Mouse (Mus musculus) MEL (cell line): Measurements from ENCODE around the gene Klhdc3. TPM values are rescaled to one million over a fixed set of nuclear protein-coding genes. Genes with fewer than 3 reads are reported as not detected.
A peak's percentile ranks its signal among the peaks of the same experiment; 100 is the strongest.

Experiments
- DNase-seq: peaks from one replicate; pipeline ENCODE4 v3.0.0; 2011; ENCODE audit warnings: low read depth, low spot score
- H3K27ac ChIP-seq: 2 replicates; pipeline ENCODE4 v1.5.1; 2012; ENCODE audit warnings: low read depth, mild to moderate bottlenecking, control low read depth, low read length, moderate library complexity; ENCODE audit not compliant: control insufficient read depth
- H3K27me3 ChIP-seq, 2 experiments: fragments of 150-350 bp in 1 of 2; sonication (generic) in 1 of 2; 2 replicates each; pipeline ENCODE4 v1.6.1; 2012; ENCODE audit warnings: low read length in 2 of 2, mild to moderate bottlenecking in 2 of 2, improper control_type of control experiment in 1 of 2, moderate library complexity in 1 of 2; ENCODE audit not compliant: insufficient read depth in 2 of 2, control insufficient read depth in 1 of 2
- H3K36me3 ChIP-seq, 2 experiments: 2 replicates each; pipeline ENCODE4 v1.6.1; 2012 to 2014; ENCODE audit warnings: low read length in 2 of 2, improper control_type of control experiment in 1 of 2, inconsistent platforms in 1 of 2, mild to moderate bottlenecking in 1 of 2; ENCODE audit not compliant: insufficient read depth in 2 of 2, control insufficient read depth in 1 of 2
- H3K4me1 ChIP-seq, 2 experiments: fragments of 150-350 bp in 1 of 2; sonication (generic) in 1 of 2; 2 replicates each; pipeline ENCODE4 v1.6.1; 2012; ENCODE audit warnings: low read length in 2 of 2, improper control_type of control experiment in 1 of 2, mild to moderate bottlenecking in 1 of 2; ENCODE audit not compliant: insufficient read depth in 2 of 2, control insufficient read depth in 1 of 2
- H3K4me3 ChIP-seq, 2 experiments: fragments of 150-350 bp in 1 of 2; sonication (generic) in 1 of 2; 2 replicates each; pipeline ENCODE4 v1.5.1; 2012; ENCODE audit warnings: low read depth in 2 of 2, low read length in 2 of 2, mild to moderate bottlenecking in 2 of 2, moderate library complexity in 2 of 2, control low read depth in 1 of 2, improper control_type of control experiment in 1 of 2; ENCODE audit not compliant: control insufficient read depth in 1 of 2, insufficient read depth in 1 of 2
- H3K79me2 ChIP-seq: 2 replicates; pipeline ENCODE4 v1.6.1; 2012; ENCODE audit warnings: mild to moderate bottlenecking, low read length, moderate library complexity; ENCODE audit not compliant: control insufficient read depth, poor library complexity, insufficient read depth
- H3K9ac ChIP-seq: 2 replicates; pipeline ENCODE4 v1.6.1; 2012; ENCODE audit warnings: low read depth, mild to moderate bottlenecking, control low read depth, low read length, moderate library complexity; ENCODE audit not compliant: control insufficient read depth, poor library complexity, severe bottlenecking
- H3K9me3 ChIP-seq: fragments of 150-350 bp; sonication (generic); replicated peaks from 2 replicates; pipeline ENCODE4 v1.6.1; 2012; ENCODE audit warnings: mild to moderate bottlenecking, low read length, improper control_type of control experiment, moderate library complexity; ENCODE audit not compliant: insufficient read depth
- BHLHE40 ChIP-seq: IDR thresholded peaks from 2 replicates; pipeline ENCODE4 v1.6.1; 2012; ENCODE audit warnings: low read depth, mild to moderate bottlenecking, inconsistent platforms, low read length, improper control_type of control experiment, borderline replicate concordance
- CHD1 ChIP-seq: IDR thresholded peaks from 2 replicates; pipeline ENCODE4 v1.6.1; 2012; ENCODE audit warnings: low read depth, mild to moderate bottlenecking, inconsistent platforms, low read length, improper control_type of control experiment
- CHD2 ChIP-seq: IDR thresholded peaks from 2 replicates; pipeline ENCODE4 v1.6.1; 2011; ENCODE audit warnings: low read length, improper control_type of control experiment
- CTCF ChIP-seq, 3 experiments: IDR thresholded peaks in 2 of 3; conservative IDR thresholded peaks in 1 of 3; 2 replicates each; pipeline ENCODE4 v1.5.1; 2011 to 2012; ENCODE audit warnings: low read length in 3 of 3, low read depth in 2 of 3, mild to moderate bottlenecking in 2 of 3, improper control_type of control experiment in 1 of 3, inconsistent platforms in 1 of 3, mixed read lengths in 1 of 3, moderate library complexity in 1 of 3; ENCODE audit not compliant: control insufficient read depth in 1 of 3, insufficient read depth in 1 of 3, poor library complexity in 1 of 3, severe bottlenecking in 1 of 3
- ELF1 ChIP-seq: IDR thresholded peaks from 2 replicates; pipeline ENCODE4 v1.6.1; 2014; ENCODE audit warnings: low read depth, mild to moderate bottlenecking, inconsistent platforms, low read length, improper control_type of control experiment, moderate library complexity
- EP300 ChIP-seq, 2 experiments: IDR thresholded peaks; 2 replicates each; pipeline ENCODE4 v1.6.1; 2011; ENCODE audit warnings: improper control_type of control experiment in 2 of 2, low read length in 2 of 2, low read depth in 1 of 2, mild to moderate bottlenecking in 1 of 2
- GABPA ChIP-seq: IDR thresholded peaks from 2 replicates; pipeline ENCODE4 v1.6.1; 2012; ENCODE audit warnings: low read depth, mild to moderate bottlenecking, inconsistent platforms, low read length, improper control_type of control experiment, moderate library complexity
- JUND ChIP-seq: IDR thresholded peaks from 2 replicates; pipeline ENCODE4 v1.6.1; 2011; ENCODE audit warnings: low read depth, mild to moderate bottlenecking, improper control_type of control experiment, low read length
- MAFK ChIP-seq: IDR thresholded peaks from 2 replicates; pipeline ENCODE4 v1.6.1; 2011; ENCODE audit warnings: low read depth, mild to moderate bottlenecking, low read length, improper control_type of control experiment, borderline replicate concordance
- MAX ChIP-seq: IDR thresholded peaks from 2 replicates; pipeline ENCODE4 v1.6.1; 2011; ENCODE audit warnings: low read length, improper control_type of control experiment
- MAZ ChIP-seq: IDR thresholded peaks from 2 replicates; pipeline ENCODE4 v1.6.1; 2012; ENCODE audit warnings: low read depth, mild to moderate bottlenecking, inconsistent platforms, low read length, improper control_type of control experiment
- MXI1 ChIP-seq: IDR thresholded peaks from 2 replicates; pipeline ENCODE4 v1.6.1; 2011; ENCODE audit warnings: mild to moderate bottlenecking, low read depth, low read length, improper control_type of control experiment
- MYC ChIP-seq: IDR thresholded peaks from 2 replicates; pipeline ENCODE4 v1.6.1; 2011; ENCODE audit warnings: low read depth, mild to moderate bottlenecking, low read length, improper control_type of control experiment, moderate library complexity
- NELFE ChIP-seq: IDR thresholded peaks from 2 replicates; pipeline ENCODE4 v1.6.1; 2011; ENCODE audit warnings: low read depth, low read length, improper control_type of control experiment
- NRF1 ChIP-seq: IDR thresholded peaks from 2 replicates; pipeline ENCODE4 v1.6.1; 2014; ENCODE audit warnings: low read depth, mild to moderate bottlenecking, inconsistent platforms, low read length, improper control_type of control experiment, moderate library complexity; ENCODE audit not compliant: poor library complexity, insufficient read depth, severe bottlenecking
- POLR2A ChIP-seq, 2 experiments: IDR thresholded peaks; 2 replicates each; pipeline ENCODE4 v1.6.1; 2011 to 2012; ENCODE audit warnings: low read length in 2 of 2, mild to moderate bottlenecking in 2 of 2, control low read depth in 1 of 2, improper control_type of control experiment in 1 of 2, low read depth in 1 of 2, moderate library complexity in 1 of 2; ENCODE audit not compliant: control insufficient read depth in 1 of 2, insufficient read depth in 1 of 2, poor library complexity in 1 of 2
- POLR2AphosphoS5 ChIP-seq: IDR thresholded peaks from 2 replicates; pipeline ENCODE4 v1.6.1; 2012; ENCODE audit warnings: low read depth, borderline replicate concordance, mild to moderate bottlenecking, inconsistent platforms, low read length, moderate library complexity, mixed read lengths
- RAD21 ChIP-seq: IDR thresholded peaks from 2 replicates; pipeline ENCODE4 v1.6.1; 2011; ENCODE audit warnings: mild to moderate bottlenecking, low read depth, low read length, improper control_type of control experiment
- SIN3A ChIP-seq: IDR thresholded peaks from 2 replicates; pipeline ENCODE4 v1.6.1; 2012; ENCODE audit warnings: low read length, improper control_type of control experiment, inconsistent platforms
- SMC3 ChIP-seq: IDR thresholded peaks from 2 replicates; pipeline ENCODE4 v1.6.1; 2011; ENCODE audit warnings: low read depth, low read length, improper control_type of control experiment
- TBP ChIP-seq: IDR thresholded peaks from 2 replicates; pipeline ENCODE4 v1.8.0; 2011; ENCODE audit warnings: low read depth, low read length, improper control_type of control experiment
- USF1 ChIP-seq: IDR thresholded peaks from 2 replicates; pipeline ENCODE4 v1.6.1; 2014; ENCODE audit warnings: low read depth, mild to moderate bottlenecking, inconsistent platforms, low read length, improper control_type of control experiment, moderate library complexity
- USF2 ChIP-seq, 2 experiments: IDR thresholded peaks; 2 replicates each; pipeline ENCODE4 v1.6.1; 2011 to 2012; ENCODE audit warnings: improper control_type of control experiment in 2 of 2, low read length in 2 of 2, borderline replicate concordance in 1 of 2, inconsistent platforms in 1 of 2, low read depth in 1 of 2, mild to moderate bottlenecking in 1 of 2; ENCODE audit not compliant: insufficient read depth in 1 of 2
- ZC3H11A ChIP-seq: IDR thresholded peaks from 2 replicates; pipeline ENCODE4 v1.6.1; 2012; ENCODE audit warnings: low read depth, mild to moderate bottlenecking, inconsistent platforms, low read length, improper control_type of control experiment
- ZMIZ1 ChIP-seq: IDR thresholded peaks from 2 replicates; pipeline ENCODE4 v1.6.1; 2012; ENCODE audit warnings: low read depth, mild to moderate bottlenecking, inconsistent platforms, low read length, improper control_type of control experiment, moderate library complexity
- ZNF384 ChIP-seq: IDR thresholded peaks from 2 replicates; pipeline ENCODE4 v1.6.1; 2012; ENCODE audit warnings: low read depth, mild to moderate bottlenecking, inconsistent platforms, low read length, improper control_type of control experiment
- polyA plus RNA-seq, 2 experiments: library from polyadenylated mRNA; stranded (reverse) in 1 of 2; unstranded in 1 of 2; fragments of >175 nt in 1 of 2; fragments of >200 nt in 1 of 2; gene quantifications; 2 replicates each; pipeline versions ENCODE4 v1.2.1 to v1.2.4; 2012; ENCODE audit warnings: low replicate concordance in 2 of 2, low read depth in 1 of 2; ENCODE audit not compliant: insufficient read length in 2 of 2, insufficient read depth in 1 of 2, missing spikeins in 1 of 2
- total RNA-seq: library from RNA; depleted of rRNA; stranded (reverse); fragments of 300-350 nt; gene quantifications from 2 replicates; pipeline ENCODE4 v1.2.3, GENCODE M21; 2012

Klhdc3 gene
- total and polyA plus RNA-seq, 3 experiments, result 95.0 to 203 TPM; not detected in 1

DNA sequence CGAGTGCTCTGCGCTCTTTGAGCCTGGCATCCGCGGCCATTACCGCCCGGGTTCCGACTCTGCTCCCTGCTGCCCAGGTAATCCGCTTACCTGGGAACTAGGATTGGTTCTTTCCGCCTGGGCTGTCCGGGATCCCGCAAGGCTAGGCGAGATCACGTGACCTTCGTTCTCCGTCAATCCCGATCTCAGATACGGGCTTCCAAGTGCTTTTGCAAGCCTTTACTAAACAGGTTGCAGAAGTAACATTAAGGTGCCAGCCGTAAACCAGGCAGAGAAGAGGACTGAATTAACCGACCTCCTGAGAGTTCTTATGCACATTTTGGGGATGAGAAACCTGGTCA is 34.4 kb downstream of the Klhdc3 start:
- peaks cover 0 to 7% of the 10 kb centered on the region in 2 experiments; a peak in 2 of 4 replicates for H3K36me3 ChIP-seq
- H3K27ac ChIP-seq, result peak overlapping the region; percentile 73
- H3K9ac ChIP-seq, result peak overlapping the region; percentile 96
- H3K79me2 ChIP-seq, result peaks cover 14% of the 10 kb centered on the region
- peaks cover 5 to 12% of the 10 kb centered on the region in 2 experiments; a peak in 3 of 4 replicates for H3K4me1 ChIP-seq
- peak overlapping the region; percentile 88 to 98 for H3K4me3 ChIP-seq
- peak in 1 of 2 experiments; percentile 96; a peak in 2 of 4 replicates for TF ChIP-seq POLR2A (IDR thresholded peaks at IDR 0.05; ENCODE audit: control insufficient read depth in 1 of 2, insufficient read depth in 1 of 2, low read depth in 1 of 2, low read length in 2 of 2, poor library complexity in 1 of 2)
- TF ChIP-seq USF1, result peak; percentile 89
- peak; percentile 87 for TF ChIP-seq MYC
- no peak for TF ChIP-seq NRF1
- peak; percentile 61; the same call in 1 of the 2 replicates for TF ChIP-seq MAX
- peak; percentile 80 to 83 for TF ChIP-seq USF2 (IDR thresholded peaks at IDR 0.05; ENCODE audit: borderline replicate concordance in 1 of 2, insufficient read depth in 1 of 2, low read depth in 1 of 2, low read length in 2 of 2)
- no peak for TF ChIP-seq GABPA
- TF ChIP-seq TBP, result 0 out of 2 replicates have a peak, but pooled peaks have one; percentile 27
- peak; percentile 82 for TF ChIP-seq BHLHE40
- peak; percentile 65; the same call in 1 of the 2 replicates for TF ChIP-seq SIN3A
- no peak for TF ChIP-seq ZC3H11A
- peak; percentile 77 for TF ChIP-seq MXI1
- 0 out of 2 replicates have a peak, but pooled peaks have one; percentile 6 for TF ChIP-seq CHD2
- H3K9me3 ChIP-seq, result no peaks in the 10 kb centered on the region
- H3K27me3 ChIP-seq, result no peaks in the 10 kb centered on the region
- no peak for DNase-seq

DNA sequence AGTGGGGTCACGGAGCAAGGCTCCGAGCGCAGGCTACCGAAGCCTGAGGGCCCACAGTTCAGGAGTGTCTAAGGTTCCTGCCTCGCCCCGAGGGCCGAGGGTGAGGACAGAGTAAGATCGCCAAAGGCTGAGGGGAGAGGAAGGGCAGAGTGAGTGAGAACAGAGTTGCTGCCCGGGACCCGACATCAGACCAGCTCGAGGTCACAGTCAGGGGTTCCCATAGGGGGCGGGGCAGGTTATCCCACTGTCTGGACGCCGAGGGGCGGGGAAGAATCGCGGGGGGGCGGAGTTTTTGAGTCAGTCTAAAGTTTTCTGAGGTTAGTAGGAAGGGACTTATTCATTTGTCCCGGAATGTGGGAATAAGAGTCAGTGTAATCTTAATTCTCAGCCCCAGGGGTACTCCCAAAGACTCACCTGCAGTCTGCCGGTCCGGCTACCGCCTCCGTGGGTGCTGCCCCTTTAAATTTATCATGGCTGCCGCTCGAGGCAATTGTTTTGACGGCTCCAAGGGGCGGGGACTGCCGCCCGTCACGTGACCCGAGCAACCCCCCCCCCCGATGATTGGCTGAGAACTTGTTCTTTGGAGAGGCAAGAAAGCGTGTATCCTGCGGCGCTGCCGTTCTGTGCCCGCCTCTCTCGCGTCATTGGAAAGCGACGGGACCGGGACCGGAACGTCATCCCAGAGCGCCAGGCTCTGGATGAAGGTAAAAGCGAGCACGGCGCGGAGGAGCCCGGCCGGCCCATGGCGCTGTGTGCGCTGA is 35.0 kb downstream of the Klhdc3 start, which contains the start of the genes Klc4 and Mrpl2:
Gene Klc4, minus strand, starts transcription at position 462 of the 761 bp plus-strand sequence.
Gene Mrpl2, plus strand, starts transcription at position 669 of the 761 bp plus-strand sequence.
- Histone ChIP-seq H3K9ac (peak within 1 kb of the TSS; percentile 96), H3K9me3 (no peaks in the 10 kb centered on the region), H3K4me3 (peak within 1 kb of the TSS; percentile 88 to 98), H3K27ac (peak within 1 kb of the TSS; percentile 73), H3K79me2 (peaks cover 10% of the 10 kb centered on the region), H3K27me3 (no peaks in the 10 kb centered on the region), H3K4me1 (peaks cover 0 to 8% of the 10 kb centered on the region in 2 experiments; a peak in 2 of 4 replicates), H3K36me3 (peaks cover 0 to 7% of the 10 kb centered on the region in 2 experiments; a peak in 2 of 4 replicates)
- DNase-seq, result peak; percentile 99
- TF ChIP-seq MAZ, result no peak; the same call in 1 of the 2 replicates
- TF ChIP-seq SMC3, result no peak
- TF ChIP-seq NELFE, result peak; percentile 97
- 0 out of 2 replicates have a peak, but pooled peaks have one; percentile 12 for TF ChIP-seq CHD2
- TF ChIP-seq EP300 (IDR thresholded peaks at IDR 0.05; ENCODE audit: low read depth in 1 of 2, low read length in 2 of 2), result no peak; a peak in 1 of 4 replicates
- TF ChIP-seq USF2 (IDR thresholded peaks at IDR 0.05; ENCODE audit: borderline replicate concordance in 1 of 2, insufficient read depth in 1 of 2, low read depth in 1 of 2, low read length in 2 of 2), result peak; percentile 83 to 93
- TF ChIP-seq POLR2AphosphoS5, result no peak
- TF ChIP-seq JUND, result no peak
- no peak for TF ChIP-seq RAD21
- peak; percentile 95 for TF ChIP-seq MXI1
- peak; percentile 95 for TF ChIP-seq USF1
- no peak for TF ChIP-seq MAFK
- peak; percentile 99 for TF ChIP-seq SIN3A
- peak; percentile 73 for TF ChIP-seq ELF1
- peak; percentile 37; the same call in 1 of the 2 replicates for TF ChIP-seq BHLHE40
- peak; percentile 48; the same call in 1 of the 2 replicates for TF ChIP-seq NRF1
- TF ChIP-seq CTCF (IDR thresholded peaks at IDR 0.05 in 2 of 3, conservative IDR thresholded peaks at IDR 0.05 in 1 of 3; ENCODE audit: control insufficient read depth in 1 of 3, insufficient read depth in 1 of 3, low read depth in 2 of 3, low read length in 3 of 3, poor library complexity in 1 of 3, severe bottlenecking in 1 of 3), result no peak
- TF ChIP-seq CHD1, result no peak
- TF ChIP-seq GABPA, result peak; percentile 77
- TF ChIP-seq POLR2A (IDR thresholded peaks at IDR 0.05; ENCODE audit: control insufficient read depth in 1 of 2, insufficient read depth in 1 of 2, low read depth in 1 of 2, low read length in 2 of 2, poor library complexity in 1 of 2), result peak in 1 of 2 experiments; percentile 97; a peak in 2 of 4 replicates
- no peak for TF ChIP-seq MYC
- TF ChIP-seq ZNF384, result peak; percentile 15; the same call in 1 of the 2 replicates
- TF ChIP-seq TBP, result peak; percentile 51; the same call in 1 of the 2 replicates
- peak; percentile 91 for TF ChIP-seq ZMIZ1
